In genomic region chr9:102643486-102644101, GRCm38 (mm10) we compare ENCODE assay signal across 9 mouse cellular contexts. TPM values are rescaled to one million over a fixed set of nuclear protein-coding genes. Genes with fewer than 3 reads are reported as not detected.
DNase-seq lines count a peak whose midpoint lies in the region; ATAC-seq and TF ChIP-seq lines count a peak whose summit lies in the region.
"Had no signal": no experiment of that assay in that cellular context is flagged by ENCODE, and none has a peak within 500 bp of the region (broad histone marks: within the 10 kb centered on the region; RNA-seq: fewer than 3 reads in every experiment).

No protein-coding gene starts in this region.

- peak overlapping the region; percentile 38 for H3K4me3 ChIP-seq in forebrain, embryonic 10.5 days
- H3K4me3 ChIP-seq in heart, embryonic 16.5 days (ENCODE audit: low read length): peak overlapping the region; percentile 26
- H3K4me3 ChIP-seq in testis, adult 2 months (ENCODE audit: control insufficient read depth, low read depth, low read length): peak overlapping the region; percentile 57
- H3K4me3 ChIP-seq: left cerebral cortex, adult 2 months had no signal

- peak; percentile 81 for ATAC-seq in heart, embryonic 16.5 days (replicated peaks; ENCODE audit: extremely low read depth, insufficient read depth, low FRiP score)

- TF ChIP-seq POLR2A in testis, adult 2 months (IDR thresholded peaks at IDR 0.05; ENCODE audit: control insufficient read depth, low read depth, low read length): peak; percentile 71; the same call in 1 of the 2 replicates

- peak overlapping the region; percentile 38 for H3K9ac ChIP-seq in heart, embryonic 16.5 days (ENCODE audit: low read length)

- H3K36me3 ChIP-seq in forebrain, embryonic 10.5 days (replicated peaks): no peaks in the 10 kb centered on the region
- H3K36me3 ChIP-seq in heart, embryonic 16.5 days (ENCODE audit: control insufficient read depth, insufficient read depth): no peaks in the 10 kb centered on the region
- no peaks in the 10 kb centered on the region for H3K36me3 ChIP-seq in testis, adult 2 months (ENCODE audit: control insufficient read depth, insufficient read depth, low read length)

- peaks cover 3% of the 10 kb centered on the region; the same call in 1 of the 2 replicates for H3K9me3 ChIP-seq in forebrain, embryonic 10.5 days
- no peaks in the 10 kb centered on the region for H3K9me3 ChIP-seq in heart, embryonic 16.5 days (replicated peaks; ENCODE audit: control insufficient read depth, low read length)

- no peaks in the 10 kb centered on the region for H3K27me3 ChIP-seq in forebrain, embryonic 10.5 days (ENCODE audit: poor library complexity, severe bottlenecking)
- no peaks in the 10 kb centered on the region for H3K27me3 ChIP-seq in heart, embryonic 16.5 days (ENCODE audit: control insufficient read depth, insufficient read depth, low read length)
- H3K27me3 ChIP-seq in testis, adult 2 months (ENCODE audit: control insufficient read depth, insufficient read depth, low read length): no peaks in the 10 kb centered on the region

- WGBS in forebrain, embryonic 10.5 days: 13% methylated on average over 10 of the region's 10 CpGs
- WGBS in heart, embryonic 16.5 days: 9% methylated on average over 10 of the region's 10 CpGs

- TF ChIP-seq CTCF in testis, adult 2 months (IDR thresholded peaks at IDR 0.05; ENCODE audit: control insufficient read depth, insufficient read depth, insufficient replicate concordance, low read depth, low read length): no peak

- peak overlapping the region; percentile 87 for H3K27ac ChIP-seq in forebrain, embryonic 10.5 days
- peak overlapping the region; percentile 89 for H3K27ac ChIP-seq in heart, embryonic 16.5 days (ENCODE audit: low read length)
- H3K27ac ChIP-seq in testis, adult 2 months (ENCODE audit: control insufficient read depth, insufficient read depth, low read depth, low read length): no peak overlapping the region; the same call in 1 of the 2 replicates
- H3K27ac ChIP-seq: left cerebral cortex, adult 2 months had no signal

- peak overlapping the region; percentile 57 for H3K4me2 ChIP-seq in heart, embryonic 16.5 days (ENCODE audit: low read depth, low read length)

- H3K4me1 ChIP-seq in forebrain, embryonic 10.5 days: peaks cover 46% of the 10 kb centered on the region
- peaks cover 38% of the 10 kb centered on the region for H3K4me1 ChIP-seq in heart, embryonic 16.5 days (ENCODE audit: control insufficient read depth, insufficient read depth, low read length)
- H3K4me1 ChIP-seq in testis, adult 2 months (ENCODE audit: control insufficient read depth, insufficient read depth, low read length): peaks cover 8% of the 10 kb centered on the region

- peak; percentile 86 to 88 for DNase-seq in right cerebral cortex, postnatal 10 days (ENCODE audit: low spot score in 2 of 2)
- no peak for DNase-seq in right cerebral cortex, adult 18-20 months
- peak; percentile 73 for DNase-seq in forebrain, embryonic 10.5 days (ENCODE audit: extremely low spot score, low spot score)
- DNase-seq in kidney, postnatal 10 days: peak; percentile 83
- peak; percentile 83 to 94 for DNase-seq in lung, postnatal 4 days
- no peak for DNase-seq in cerebellum, adult 9-11 months

RNA-seq across cellular contexts. Expression of gene Cep63, which starts 17.3 kb away (rescaled TPM):
- polyA plus RNA-seq in forebrain, embryonic 10.5 days (2016; fragmentation: Nextera tagmentation; extraction: Ambion mirVana): 52.9 and 56.2 TPM in 2 replicates
- polyA plus RNA-seq in heart, embryonic 16.5 days (2015; fragmentation: Nextera tagmentation; extraction: Ambion mirVana): 52.1 and 52.6 TPM in 2 replicates
- polyA plus RNA-seq in testis, adult 2 months (2012; rRNA removed): 182 and 187 TPM in 2 replicates

RNA-seq across cellular contexts. Expression of gene Anapc13, which starts 17.5 kb away (rescaled TPM):
- polyA plus RNA-seq in forebrain, embryonic 10.5 days (2016; fragmentation: Nextera tagmentation; extraction: Ambion mirVana): 158 and 163 TPM in 2 replicates
- 211 and 221 TPM in 2 replicates for polyA plus RNA-seq in heart, embryonic 16.5 days (2015; fragmentation: Nextera tagmentation; extraction: Ambion mirVana)
- 118 and 127 TPM in 2 replicates for polyA plus RNA-seq in testis, adult 2 months (2012; rRNA removed)

Comparison
In these comparisons a context has a peak if more than half of its experiments do, and no peak if none do; other contexts are left out.
1. DNase-seq: peak in right cerebral cortex, postnatal 10 days (2 of 2), forebrain, embryonic 10.5 days (single experiment), kidney, postnatal 10 days (single experiment) and lung, postnatal 4 days (2 of 2); none in right cerebral cortex, adult 18-20 months (single experiment) and cerebellum, adult 9-11 months (single experiment).
2. Peak in every context shown above with its lines, with median percentiles within 50 percentile points of each other: H3K4me3 ChIP-seq.